Mouse (Mus musculus) embryonic facial prominence, embryonic 14.5 days (tissue): ENCODE measurements around the gene Btd. TPM values are rescaled to one million over a fixed set of nuclear protein-coding genes. Genes with fewer than 3 reads are reported as not detected.
"Not testable (repeated sequence)": the region's sequence is repeated elsewhere in the genome, so short reads cannot be mapped to it uniquely, and the experiment has no call there.

Source experiments
- ATAC-seq: fragments of 200-750 bp; cut with Nextera tagmentation; 2 replicates; pipeline ENCODE4 v1.8.0; 2017; ENCODE audit warnings: low read depth, moderate number of reproducible peaks, moderate TSS enrichment
- DNase-seq: peaks from one replicate; pipeline ENCODE4 v3.0.0-alpha.2; 2015; ENCODE audit warnings: low spot score
- H3K27ac ChIP-seq: fragments of 300-500 bp; sonication (generic); replicated peaks from 2 replicates; pipeline ENCODE4 v1.5.1; 2014; ENCODE audit warnings: low read depth, mild to moderate bottlenecking, low read length, moderate library complexity
- H3K27me3 ChIP-seq: fragments of 300-500 bp; sonication (generic); replicated peaks from 2 replicates; pipeline ENCODE4 v1.6.1; 2014; ENCODE audit warnings: low read length; ENCODE audit not compliant: control insufficient read depth, insufficient read depth
- H3K36me3 ChIP-seq: fragments of 300-500 bp; sonication (generic); 2 replicates; pipeline ENCODE4 v1.6.1; 2014; ENCODE audit warnings: low read length, mixed read lengths; ENCODE audit not compliant: control insufficient read depth, insufficient read depth
- H3K4me1 ChIP-seq: fragments of 300-500 bp; sonication (generic); 2 replicates; pipeline ENCODE4 v1.6.1; 2014; ENCODE audit warnings: antibody characterized with exemption, low read length; ENCODE audit not compliant: control insufficient read depth, insufficient read depth
- H3K4me2 ChIP-seq: fragments of 300-500 bp; sonication (generic); 2 replicates; pipeline ENCODE4 v1.6.1; 2014; ENCODE audit warnings: low read depth, mild to moderate bottlenecking, low read length, moderate library complexity, mixed read lengths
- H3K4me3 ChIP-seq: fragments of 300-500 bp; sonication (generic); 2 replicates; pipeline ENCODE4 v1.5.1; 2014; ENCODE audit warnings: low read depth, mild to moderate bottlenecking, low read length
- H3K9ac ChIP-seq: fragments of 300-500 bp; sonication (generic); 2 replicates; pipeline ENCODE4 v1.6.1; 2014; ENCODE audit warnings: low read depth, mild to moderate bottlenecking, low read length, moderate library complexity, mixed read lengths
- H3K9me3 ChIP-seq: fragments of 300-500 bp; sonication (generic); 2 replicates; pipeline ENCODE4 v1.6.1; 2016; ENCODE audit warnings: low read length; ENCODE audit not compliant: control insufficient read depth
- WGBS: fragments of 180-500 bp; shearing (Covaris S2); extraction: QIAGEN DNeasy Blood & Tissue Kit; methylation state at CpG from one replicate; pipeline ENCODE4 v1.1.7; 2014; 5-methylcytosine and 5-hydroxymethylcytosine counted together
- polyA plus RNA-seq: library from polyadenylated mRNA; unstranded; fragments of >200 nt; fragmentation: Nextera tagmentation; extraction: Ambion mirVana; gene quantifications from 2 replicates; pipeline ENCODE4 v1.2.1, GENCODE M21; 2014

The Btd gene
- 30.3 and 37.0 TPM in 2 replicates for polyA plus RNA-seq

- peaks cover 12% of the 10 kb centered on the region; the same call in 1 of the 2 replicates for H3K4me1 ChIP-seq
- peak; percentile 98 for ATAC-seq
- H3K9me3 ChIP-seq = no peaks in the 10 kb centered on the region
- H3K9ac ChIP-seq = peak within 1 kb of the TSS; percentile 66
- peak within 1 kb of the TSS; percentile 62 for H3K4me3 ChIP-seq
- under 1% methylated on average over 29 of the region's 30 CpGs for WGBS
- H3K36me3 ChIP-seq = no peaks in the 10 kb centered on the region
- peak within 1 kb of the TSS; percentile 89 for H3K27ac ChIP-seq
- DNase-seq = peak; percentile 98
- H3K4me2 ChIP-seq = peak within 1 kb of the TSS; percentile 95
- H3K27me3 ChIP-seq = no peaks in the 10 kb centered on the region
Measured at GRCm38 (mm10) chr14:31640890-31641505, at the start of gene Btd, which contains the start of gene Hacl1. TSS of gene Btd (plus strand) at chr14:31641028. TSS of gene Hacl1 (minus strand) at chr14:31641286.

GRCm38 (mm10) chr14:31591243-31591642, 49.6 kb upstream of the Btd start, which contains the start of gene Colq:
TSS of gene Colq (minus strand) at chr14:31591343.
- H3K27ac ChIP-seq = no peak within 1 kb of the TSS
- no peaks in the 10 kb centered on the region for H3K9me3 ChIP-seq
- no peak for ATAC-seq
- H3K9ac ChIP-seq = no peak within 1 kb of the TSS
- H3K4me1 ChIP-seq = no peaks in the 10 kb centered on the region
- DNase-seq = no peak
- no peak within 1 kb of the TSS for H3K4me2 ChIP-seq
- WGBS = 88% methylated on average over 3 of the region's 3 CpGs
- H3K27me3 ChIP-seq = no peaks in the 10 kb centered on the region
- H3K4me3 ChIP-seq = no peak within 1 kb of the TSS
- no peaks in the 10 kb centered on the region for H3K36me3 ChIP-seq

GRCm38 (mm10) chr14:31593036-31593435, 47.8 kb upstream of the Btd start:
- Histone ChIP-seq H3K4me1 (no peaks in the 10 kb centered on the region), H3K4me2 (no peak overlapping the region), H3K9me3 (no peaks in the 10 kb centered on the region), H3K27me3 (no peaks in the 10 kb centered on the region), H3K9ac (no peak overlapping the region), H3K27ac (no peak overlapping the region), H3K4me3 (no peak overlapping the region), H3K36me3 (no peaks in the 10 kb centered on the region)
- DNase-seq (no peak), ATAC-seq (no peak)
- WGBS = 88% methylated on average over 2 of the region's 2 CpGs

- Histone ChIP-seq H3K4me2 (no peak overlapping the region), H3K36me3 (no peaks in the 10 kb centered on the region), H3K27ac (no peak overlapping the region), H3K9ac (no peak overlapping the region), H3K27me3 (no peaks in the 10 kb centered on the region), H3K4me3 (no peak overlapping the region), H3K9me3 (no peaks in the 10 kb centered on the region), H3K4me1 (no peaks in the 10 kb centered on the region)
- WGBS = 61% methylated on average over 3 of the region's 3 CpGs
- DNase-seq = no peak
- no peak for ATAC-seq
Measured at GRCm38 (mm10) chr14:31594693-31595092, 46.1 kb upstream of the Btd start.

GRCm38 (mm10) chr14:31596408-31596807, 44.4 kb upstream of the Btd start:
- Histone ChIP-seq H3K27ac (no peak overlapping the region), H3K4me1 (no peaks in the 10 kb centered on the region), H3K4me3 (no peak overlapping the region), H3K36me3 (no peaks in the 10 kb centered on the region), H3K9me3 (no peaks in the 10 kb centered on the region), H3K27me3 (no peaks in the 10 kb centered on the region), H3K4me2 (no peak overlapping the region), H3K9ac (no peak overlapping the region)
- 71% methylated on average over 7 of the region's 7 CpGs for WGBS
- ATAC-seq (no peak), DNase-seq (no peak)

GRCm38 (mm10) chr14:31597446-31597845, 43.4 kb upstream of the Btd start:
- Histone ChIP-seq H3K27me3 (no peaks in the 10 kb centered on the region), H3K27ac (no peak overlapping the region), H3K4me3 (no peak overlapping the region), H3K9me3 (no peaks in the 10 kb centered on the region), H3K36me3 (no peaks in the 10 kb centered on the region), H3K9ac (no peak overlapping the region), H3K4me2 (no peak overlapping the region), H3K4me1 (no peaks in the 10 kb centered on the region)
- ATAC-seq (no peak), DNase-seq (no peak)
- 88% methylated on average over 4 of the region's 4 CpGs for WGBS

GRCm38 (mm10) chr14:31601908-31602615, 38.8 kb upstream of the Btd start:
- H3K27ac ChIP-seq = no peak overlapping the region
- H3K9me3 ChIP-seq = no peaks in the 10 kb centered on the region
- H3K36me3 ChIP-seq = no peaks in the 10 kb centered on the region
- DNase-seq (no peak), ATAC-seq (no peak)
- 94% methylated on average over 14 of the region's 14 CpGs for whole genome bisulfite sequencing
- H3K27me3 ChIP-seq = no peaks in the 10 kb centered on the region
- H3K4me2 ChIP-seq = no peak overlapping the region
- no peak overlapping the region for H3K4me3 ChIP-seq
- H3K9ac ChIP-seq = no peak overlapping the region
- H3K4me1 ChIP-seq = no peaks in the 10 kb centered on the region

- not testable (repeated sequence) for H3K9ac ChIP-seq, DNase-seq, H3K36me3 ChIP-seq, H3K27ac ChIP-seq, H3K27me3 ChIP-seq, H3K4me2 ChIP-seq, H3K4me3 ChIP-seq, H3K4me1 ChIP-seq, ATAC-seq, H3K9me3 ChIP-seq
- WGBS = 87% methylated on average over 6 of the region's 6 CpGs
Measured at GRCm38 (mm10) chr14:31602616-31602979, 38.2 kb upstream of the Btd start.

GRCm38 (mm10) chr14:31604916-31605315, 35.9 kb upstream of the Btd start:
- H3K4me1 ChIP-seq = no peaks in the 10 kb centered on the region
- ATAC-seq = no peak
- no peaks in the 10 kb centered on the region for H3K27me3 ChIP-seq
- no peak for DNase-seq
- H3K9me3 ChIP-seq = no peaks in the 10 kb centered on the region
- H3K4me3 ChIP-seq = no peak overlapping the region
- no peak overlapping the region for H3K27ac ChIP-seq
- 62% methylated on average over 5 of the region's 5 CpGs for WGBS
- H3K36me3 ChIP-seq = no peaks in the 10 kb centered on the region
- H3K4me2 ChIP-seq = no peak overlapping the region
- H3K9ac ChIP-seq = no peak overlapping the region
